Mouse (Mus musculus): ENCODE results near the gene Igdcc4. TPM values are rescaled to one million over a fixed set of nuclear protein-coding genes. Genes with fewer than 3 reads are reported as not detected.

Igdcc4 gene
- polyA plus RNA-seq, 1 experiment = 9.4 TPM

GRCm38 (mm10) chr9:65148507-65148906 is 47.2 kb downstream of the Igdcc4 start:
- no peaks in the 10 kb centered on the region for H3K79me2 ChIP-seq (ENCODE audit: control insufficient read depth, insufficient read depth)
- H3ac ChIP-seq (ENCODE audit: control insufficient read depth, insufficient read length) = no peak overlapping the region
- no peak overlapping the region for H3K4me2 ChIP-seq (ENCODE audit: low read depth)
- no peak overlapping the region for H3K4me3 ChIP-seq
- TF ChIP-seq MYOG (IDR thresholded peaks at IDR 0.05; ENCODE audit: control insufficient read depth in 1 of 3, insufficient read depth in 1 of 3, insufficient read length in 2 of 3, low read depth in 2 of 3) (no peak), POLR2AphosphoS2 (IDR thresholded peaks at IDR 0.05; ENCODE audit: insufficient read length, low read depth) (no peak), TCF12 (IDR thresholded peaks at IDR 0.05; ENCODE audit: insufficient read depth, poor library complexity, severe bottlenecking) (no peak), USF1 (IDR thresholded peaks at IDR 0.05; ENCODE audit: low read depth) (no peak), REST (IDR thresholded peaks at IDR 0.05; ENCODE audit: insufficient read depth, insufficient read length) (no peak), MYOD1 (IDR thresholded peaks at IDR 0.05; ENCODE audit: control insufficient read depth in 1 of 3, insufficient read length in 2 of 3, low read depth in 2 of 3) (no peak), POLR2A (IDR thresholded peaks at IDR 0.05; ENCODE audit: insufficient read length, low read depth) (no peak), SRF (IDR thresholded peaks at IDR 0.05; ENCODE audit: control insufficient read depth, insufficient read length, low read depth) (no peak), MAX (IDR thresholded peaks at IDR 0.05; ENCODE audit: low read depth) (no peak), E2F4 (IDR thresholded peaks at IDR 0.05; ENCODE audit: insufficient read depth) (no peak), CEBPB (IDR thresholded peaks at IDR 0.05; ENCODE audit: insufficient read depth, poor library complexity, severe bottlenecking) (no peak), TCF3 (IDR thresholded peaks at IDR 0.05; ENCODE audit: insufficient read length, low read depth) (no peak)
- no peaks in the 10 kb centered on the region for H3K36me3 ChIP-seq (ENCODE audit: control insufficient read depth, insufficient read depth)
- H3K27me3 ChIP-seq (ENCODE audit: control insufficient read depth, insufficient read depth, insufficient read length) = peaks cover 42% of the 10 kb centered on the region

GRCm38 (mm10) chr9:65152711-65153330 is 51.5 kb downstream of the Igdcc4 start:
- Histone ChIP-seq H3K4me2 (ENCODE audit: low read depth) (no peak overlapping the region), H3K36me3 (ENCODE audit: control insufficient read depth, insufficient read depth) (no peaks in the 10 kb centered on the region), H3K27me3 (ENCODE audit: control insufficient read depth, insufficient read depth, insufficient read length) (peaks cover 36% of the 10 kb centered on the region), H3ac (ENCODE audit: control insufficient read depth, insufficient read length) (no peak overlapping the region), H3K4me3 (no peak overlapping the region), H3K79me2 (ENCODE audit: control insufficient read depth, insufficient read depth) (no peaks in the 10 kb centered on the region)
- TF ChIP-seq USF1 (IDR thresholded peaks at IDR 0.05; ENCODE audit: low read depth) (no peak), MAX (IDR thresholded peaks at IDR 0.05; ENCODE audit: low read depth) (no peak), MYOD1 (IDR thresholded peaks at IDR 0.05; ENCODE audit: control insufficient read depth in 1 of 3, insufficient read length in 2 of 3, low read depth in 2 of 3) (no peak), TCF12 (IDR thresholded peaks at IDR 0.05; ENCODE audit: insufficient read depth, poor library complexity, severe bottlenecking) (no peak), REST (IDR thresholded peaks at IDR 0.05; ENCODE audit: insufficient read depth, insufficient read length) (no peak), POLR2A (IDR thresholded peaks at IDR 0.05; ENCODE audit: insufficient read length, low read depth) (no peak), E2F4 (IDR thresholded peaks at IDR 0.05; ENCODE audit: insufficient read depth) (no peak), MYOG (IDR thresholded peaks at IDR 0.05; ENCODE audit: control insufficient read depth in 1 of 3, insufficient read depth in 1 of 3, insufficient read length in 2 of 3, low read depth in 2 of 3) (no peak), CEBPB (IDR thresholded peaks at IDR 0.05; ENCODE audit: insufficient read depth, poor library complexity, severe bottlenecking) (no peak), SRF (IDR thresholded peaks at IDR 0.05; ENCODE audit: control insufficient read depth, insufficient read length, low read depth) (no peak), TCF3 (IDR thresholded peaks at IDR 0.05; ENCODE audit: insufficient read length, low read depth) (no peak), POLR2AphosphoS2 (IDR thresholded peaks at IDR 0.05; ENCODE audit: insufficient read length, low read depth) (no peak)

GRCm38 (mm10) chr9:65153331-65153711 is 52.0 kb downstream of the Igdcc4 start:
- Histone ChIP-seq H3K4me3 (no peak overlapping the region), H3K79me2 (ENCODE audit: control insufficient read depth, insufficient read depth) (no peaks in the 10 kb centered on the region), H3K4me2 (ENCODE audit: low read depth) (no peak overlapping the region), H3ac (ENCODE audit: control insufficient read depth, insufficient read length) (no peak overlapping the region), H3K27me3 (ENCODE audit: control insufficient read depth, insufficient read depth, insufficient read length) (peaks cover 39% of the 10 kb centered on the region), H3K36me3 (ENCODE audit: control insufficient read depth, insufficient read depth) (no peaks in the 10 kb centered on the region)
- TF ChIP-seq MAX (IDR thresholded peaks at IDR 0.05; ENCODE audit: low read depth) = no peak
- TF ChIP-seq MYOD1 (IDR thresholded peaks at IDR 0.05; ENCODE audit: control insufficient read depth in 1 of 3, insufficient read length in 2 of 3, low read depth in 2 of 3) = no peak
- TF ChIP-seq MYOG (IDR thresholded peaks at IDR 0.05; ENCODE audit: control insufficient read depth in 1 of 3, insufficient read depth in 1 of 3, insufficient read length in 2 of 3, low read depth in 2 of 3) = no peak
- TF ChIP-seq REST (IDR thresholded peaks at IDR 0.05; ENCODE audit: insufficient read depth, insufficient read length) = no peak
- TF ChIP-seq TCF12 (IDR thresholded peaks at IDR 0.05; ENCODE audit: insufficient read depth, poor library complexity, severe bottlenecking) = no peak
- TF ChIP-seq SRF (IDR thresholded peaks at IDR 0.05; ENCODE audit: control insufficient read depth, insufficient read length, low read depth) = no peak
- TF ChIP-seq E2F4 (IDR thresholded peaks at IDR 0.05; ENCODE audit: insufficient read depth) = no peak
- TF ChIP-seq POLR2A (IDR thresholded peaks at IDR 0.05; ENCODE audit: insufficient read length, low read depth) = no peak
- TF ChIP-seq POLR2AphosphoS2 (IDR thresholded peaks at IDR 0.05; ENCODE audit: insufficient read length, low read depth) = no peak

GRCm38 (mm10) chr9:65154692-65155455 is 53.6 kb downstream of the Igdcc4 start:
- no peak overlapping the region for H3K4me3 ChIP-seq
- peaks cover 43% of the 10 kb centered on the region for H3K27me3 ChIP-seq (ENCODE audit: control insufficient read depth, insufficient read depth, insufficient read length)
- no peaks in the 10 kb centered on the region for H3K36me3 ChIP-seq (ENCODE audit: control insufficient read depth, insufficient read depth)
- H3ac ChIP-seq (ENCODE audit: control insufficient read depth, insufficient read length) = no peak overlapping the region
- TF ChIP-seq USF1 (IDR thresholded peaks at IDR 0.05; ENCODE audit: low read depth) (no peak), SRF (IDR thresholded peaks at IDR 0.05; ENCODE audit: control insufficient read depth, insufficient read length, low read depth) (no peak), MYOG (IDR thresholded peaks at IDR 0.05; ENCODE audit: control insufficient read depth in 1 of 3, insufficient read depth in 1 of 3, insufficient read length in 2 of 3, low read depth in 2 of 3) (no peak), TCF3 (IDR thresholded peaks at IDR 0.05; ENCODE audit: insufficient read length, low read depth) (no peak), POLR2A (IDR thresholded peaks at IDR 0.05; ENCODE audit: insufficient read length, low read depth) (no peak), REST (IDR thresholded peaks at IDR 0.05; ENCODE audit: insufficient read depth, insufficient read length) (no peak), POLR2AphosphoS2 (IDR thresholded peaks at IDR 0.05; ENCODE audit: insufficient read length, low read depth) (no peak), MAX (IDR thresholded peaks at IDR 0.05; ENCODE audit: low read depth) (no peak), CEBPB (IDR thresholded peaks at IDR 0.05; ENCODE audit: insufficient read depth, poor library complexity, severe bottlenecking) (no peak), MYOD1 (IDR thresholded peaks at IDR 0.05; ENCODE audit: control insufficient read depth in 1 of 3, insufficient read length in 2 of 3, low read depth in 2 of 3) (no peak), TCF12 (IDR thresholded peaks at IDR 0.05; ENCODE audit: insufficient read depth, poor library complexity, severe bottlenecking) (no peak), E2F4 (IDR thresholded peaks at IDR 0.05; ENCODE audit: insufficient read depth) (no peak)
- H3K79me2 ChIP-seq (ENCODE audit: control insufficient read depth, insufficient read depth) = no peaks in the 10 kb centered on the region
- H3K4me2 ChIP-seq (ENCODE audit: low read depth) = no peak overlapping the region
